Mouse (Mus musculus) megakaryocyte, adult 5-6 weeks (primary cell): ENCODE results near the gene Tctex1d1. TPM values are rescaled to one million over a fixed set of nuclear protein-coding genes. Genes with fewer than 3 reads are reported as not detected.

ENCODE experiments used
- ATAC-seq: 2 replicates; pipeline ENCODE4 v1.8.0; 2016; ENCODE audit warnings: mild to moderate bottlenecking, inconsistent platforms; ENCODE audit not compliant: poor library complexity, severe bottlenecking
- total RNA-seq, 2 experiments: library from RNA; stranded (forward) in 1 of 2; stranded (reverse) in 1 of 2; fragments of 153-499, 151-499 nt in 1 of 2; fragments of 221-1000, 200-1000 nt in 1 of 2; gene quantifications; 2 replicates each; pipeline versions ENCODE4 v1.2.3 to v1.2.4; 2015 to 2017

Gene Tctex1d1
- total RNA-seq, 2 experiments from 2014 or later, result 5.2 to 5.5 TPM

- no peak for ATAC-seq
Measured at GRCm38 (mm10) chr4:102987756-102988155, 9.3 kb downstream of the Tctex1d1 start.

- no peak for ATAC-seq
Measured at GRCm38 (mm10) chr4:102988526-102988925, 10.1 kb downstream of the Tctex1d1 start.

GRCm38 (mm10) chr4:102989391-102989790 lies 11.0 kb downstream of the Tctex1d1 start:
- ATAC-seq, result no peak

GRCm38 (mm10) chr4:102990016-102990415 lies 11.6 kb downstream of the Tctex1d1 start:
- no peak for ATAC-seq

GRCm38 (mm10) chr4:102990595-102991340 lies 12.4 kb downstream of the Tctex1d1 start:
- no peak for ATAC-seq

GRCm38 (mm10) chr4:102991685-102992084 lies 13.3 kb downstream of the Tctex1d1 start:
- ATAC-seq, result no peak

- no peak for ATAC-seq
Measured at GRCm38 (mm10) chr4:103004681-103005080, 26.3 kb downstream of the Tctex1d1 start.

GRCm38 (mm10) chr4:103005190-103005945 lies 27.0 kb downstream of the Tctex1d1 start:
- no peak for ATAC-seq

GRCm38 (mm10) chr4:103006266-103006665 lies 27.9 kb downstream of the Tctex1d1 start:
- no peak for ATAC-seq

- peak; percentile 76 for ATAC-seq
Measured at GRCm38 (mm10) chr4:103006943-103007418, 28.6 kb downstream of the Tctex1d1 start.

GRCm38 (mm10) chr4:103010734-103011133 lies 32.3 kb downstream of the Tctex1d1 start:
- ATAC-seq, result no peak

GRCm38 (mm10) chr4:103011823-103012222 lies 33.4 kb downstream of the Tctex1d1 start:
- no peak for ATAC-seq

GRCm38 (mm10) chr4:103013490-103013889 lies 35.1 kb downstream of the Tctex1d1 start:
- no peak for ATAC-seq

- ATAC-seq, result no peak
Measured at GRCm38 (mm10) chr4:103026621-103027020, 48.2 kb downstream of the Tctex1d1 start, which contains the start of gene Insl5. Insl5 (minus strand) TSS chr4:103026842.

- ATAC-seq, result no peak
Measured at GRCm38 (mm10) chr4:103027745-103028144, 49.3 kb downstream of the Tctex1d1 start.

- no peak for ATAC-seq
Measured at GRCm38 (mm10) chr4:103028177-103029088, 50.0 kb downstream of the Tctex1d1 start.

- peak; percentile 62 for ATAC-seq
Measured at GRCm38 (mm10) chr4:103039103-103039837, 60.9 kb downstream of the Tctex1d1 start.

GRCm38 (mm10) chr4:103039838-103040191 lies 61.4 kb downstream of the Tctex1d1 start:
- peak; percentile 85 for ATAC-seq

- no peak for ATAC-seq
Measured at GRCm38 (mm10) chr4:103042997-103043396, 64.6 kb downstream of the Tctex1d1 start.

- ATAC-seq, result no peak
Measured at GRCm38 (mm10) chr4:103048046-103048445, 69.6 kb downstream of the Tctex1d1 start.
